ENCODE assay signal across 18 mouse cellular contexts in the genomic region with DNA sequence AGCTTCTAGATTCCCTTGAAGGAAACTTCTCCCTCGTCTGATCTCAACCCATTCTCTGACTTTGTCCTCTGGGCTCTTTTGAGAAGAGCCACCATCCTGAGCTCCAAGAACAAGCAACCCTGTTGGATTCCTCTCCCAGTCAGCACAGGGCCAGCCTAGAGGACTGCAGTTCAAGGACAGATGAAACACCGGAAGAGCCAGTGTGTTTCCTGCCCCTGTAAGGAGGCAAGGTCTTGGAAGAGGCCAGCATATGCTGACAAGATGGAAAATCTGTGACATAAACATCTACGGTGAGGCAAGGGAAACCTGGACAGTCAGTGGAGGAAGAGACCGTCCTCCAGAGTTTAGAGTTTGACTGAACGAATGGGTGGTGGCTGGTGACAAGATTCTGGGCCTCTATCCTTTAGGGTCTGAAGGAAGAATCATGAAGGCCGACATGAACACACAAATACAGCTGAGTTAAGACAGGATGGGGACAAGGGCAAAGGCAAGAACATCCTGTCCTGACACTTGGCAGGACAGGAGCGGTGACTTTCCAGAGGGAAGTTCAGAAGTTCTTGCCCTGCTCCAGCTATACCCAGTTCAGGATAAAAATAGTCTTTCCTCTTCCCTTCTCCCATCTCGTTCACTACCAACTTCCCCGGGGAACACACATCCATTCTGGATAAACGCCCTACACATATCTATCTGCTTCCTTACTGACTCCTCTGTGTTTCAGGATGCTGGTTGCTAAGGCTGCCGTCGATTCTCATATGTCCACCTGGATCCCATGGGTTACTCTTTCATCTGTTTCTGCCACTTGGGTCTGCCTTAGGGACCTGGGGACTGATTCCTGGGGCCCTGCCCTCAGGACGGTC. TPM values are rescaled to one million over a fixed set of nuclear protein-coding genes. Genes with fewer than 3 reads are reported as not detected.
DNase-seq lines count a peak whose midpoint lies in the region; ATAC-seq and TF ChIP-seq lines count a peak whose summit lies in the region.
"Had no signal": no experiment of that assay in that cellular context is flagged by ENCODE, and none has a peak within 500 bp of the region (broad histone marks: within the 10 kb centered on the region; RNA-seq: fewer than 3 reads in every experiment).

No protein-coding gene starts in this region.

- H3K27ac ChIP-seq in heart, postnatal 0 days (ENCODE audit: low read depth), result peak overlapping the region; percentile 40; the same call in 1 of the 2 replicates
- H3K27ac ChIP-seq in brown adipose tissue, adult 24 weeks (replicated peaks; ENCODE audit: low read depth, low read length), result 0 out of 2 replicates have a peak overlapping the region, but pooled peaks have one; percentile 8
- peak overlapping the region; percentile 53; the same call in 1 of the 2 replicates for H3K27ac ChIP-seq in liver, embryonic 11.5 days (ENCODE audit: low read depth, low read length)
- H3K27ac ChIP-seq: embryonic facial prominence, embryonic 12.5 days; forebrain, embryonic 12.5 days; hindbrain, embryonic 12.5 days had no signal

- H3K9ac ChIP-seq in heart, postnatal 0 days (replicated peaks; ENCODE audit: low read depth, low read length), result no peak overlapping the region
- H3K9ac ChIP-seq in liver, embryonic 11.5 days (ENCODE audit: low read depth, low read length), result no peak overlapping the region
- H3K9ac ChIP-seq: embryonic facial prominence, embryonic 12.5 days; hindbrain, embryonic 12.5 days had no signal

- WGBS in heart, postnatal 0 days, result 49% methylated on average over 13 of the region's 13 CpGs
- 72% methylated on average over 13 of the region's 13 CpGs for WGBS in liver, embryonic 11.5 days

- peak overlapping the region; percentile 38; the same call in 1 of the 2 replicates for H3K4me2 ChIP-seq in heart, postnatal 0 days (ENCODE audit: low read depth, low read length)
- no peak overlapping the region for H3K4me2 ChIP-seq in liver, embryonic 11.5 days
- H3K4me2 ChIP-seq: embryonic facial prominence, embryonic 12.5 days; forebrain, embryonic 12.5 days; hindbrain, embryonic 12.5 days had no signal

- no peaks in the 10 kb centered on the region for H3K9me3 ChIP-seq in heart, postnatal 0 days (replicated peaks; ENCODE audit: control insufficient read depth, low read length)
- H3K9me3 ChIP-seq in liver, embryonic 11.5 days (ENCODE audit: control insufficient read depth, low read length), result no peaks in the 10 kb centered on the region
- H3K9me3 ChIP-seq: embryonic facial prominence, embryonic 12.5 days; forebrain, embryonic 12.5 days; hindbrain, embryonic 12.5 days had no signal

- no peak; the same call in 1 of the 2 replicates for ATAC-seq in heart, postnatal 0 days (ENCODE audit: insufficient read depth, low read depth)
- no peak for ATAC-seq in liver, embryonic 11.5 days (replicated peaks; ENCODE audit: low FRiP score)
- ATAC-seq in cerebellum, adult (ENCODE audit: insufficient number of reproducible peaks, low FRiP score, low TSS enrichment), result no peak

- no peak for TF ChIP-seq CTCF in heart, postnatal 0 days (IDR thresholded peaks at IDR 0.05; ENCODE audit: low read depth)

- no peak for TF ChIP-seq EP300 in heart, postnatal 0 days (IDR thresholded peaks at IDR 0.05; ENCODE audit: low read depth)

- DNase-seq in heart, postnatal 0 days (ENCODE audit: low spot score), result no peak
- no peak for DNase-seq in heart, postnatal 25 days (ENCODE audit: low spot score)
- DNase-seq in CD4-positive, CD25-positive, alpha-beta regulatory T cell, adult 2 months (ENCODE audit: low read depth, low spot score), result peak; percentile 70
- no peak for DNase-seq in liver, embryonic 11.5 days (ENCODE audit: low spot score)
- no peak for DNase-seq in embryo, embryonic 10.5 days (ENCODE audit: low spot score)
- no peak for DNase-seq in embryo, embryonic 10 days (ENCODE audit: low spot score)
- DNase-seq: cerebellum, adult 9-11 months; left cerebral cortex, postnatal 4 days; right cerebral cortex, postnatal 25 days had no signal

- intact Hi-C loops in heart, postnatal 25 days (cut with DNase I), result no loop called here

- H3K4me3 ChIP-seq in heart, postnatal 0 days (ENCODE audit: low read depth, low read length), result no peak overlapping the region
- no peak overlapping the region for H3K4me3 ChIP-seq in brown adipose tissue, adult 24 weeks (ENCODE audit: insufficient read depth, low read depth, low read length)
- no peak overlapping the region for H3K4me3 ChIP-seq in liver, embryonic 11.5 days (ENCODE audit: low read depth, low read length)
- H3K4me3 ChIP-seq: embryonic facial prominence, embryonic 12.5 days; forebrain, embryonic 12.5 days; hindbrain, embryonic 12.5 days had no signal

- 0 out of 2 replicates have a peak, but pooled peaks cover 6% of the 10 kb centered on the region for H3K4me1 ChIP-seq in heart, postnatal 0 days (ENCODE audit: control insufficient read depth, insufficient read depth)
- H3K4me1 ChIP-seq in brown adipose tissue, adult 24 weeks (ENCODE audit: control insufficient read depth, insufficient read depth, insufficient read length, low read length), result peaks cover 2% of the 10 kb centered on the region; the same call in 1 of the 2 replicates
- H3K4me1 ChIP-seq in liver, embryonic 11.5 days (replicated peaks; ENCODE audit: control insufficient read depth, insufficient read depth, low read length), result peaks cover 4% of the 10 kb centered on the region

- no peaks in the 10 kb centered on the region for H3K27me3 ChIP-seq in heart, postnatal 0 days (ENCODE audit: control insufficient read depth, insufficient read depth, low read length)
- H3K27me3 ChIP-seq in liver, embryonic 11.5 days (replicated peaks; ENCODE audit: control insufficient read depth, insufficient read depth, low read length), result no peaks in the 10 kb centered on the region
- H3K27me3 ChIP-seq: embryonic facial prominence, embryonic 12.5 days; forebrain, embryonic 12.5 days; hindbrain, embryonic 12.5 days had no signal

- no peaks in the 10 kb centered on the region for H3K36me3 ChIP-seq in heart, postnatal 0 days (replicated peaks; ENCODE audit: control insufficient read depth, insufficient read depth, low read length)
- no peaks in the 10 kb centered on the region for H3K36me3 ChIP-seq in liver, embryonic 11.5 days (ENCODE audit: control insufficient read depth, insufficient read depth, low read length)
- H3K36me3 ChIP-seq: embryonic facial prominence, embryonic 12.5 days; forebrain, embryonic 12.5 days; hindbrain, embryonic 12.5 days had no signal

RNA-seq across cellular contexts. Expression of a gene that starts 1.0 kb away (rescaled TPM):
- total RNA-seq in heart, postnatal 0 days (2014; rRNA removed; ENCODE audit: low replicate concordance), result 2.0 and 8.9 TPM in 2 replicates
- 0.71 and 0.99 TPM in 2 replicates for polyA plus RNA-seq in heart, postnatal 0 days (2015; fragmentation: Nextera tagmentation; extraction: Ambion mirVana)
- total RNA-seq in heart, postnatal 25 days (2021), result 1 to 10 TPM in 1 of 2 experiments, under 1 TPM in 1; 0.47 to 1.2 TPM
- polyA plus RNA-seq in brown adipose tissue, adult 24 weeks (2012; ENCODE audit: insufficient read depth, insufficient read length, missing spikeins), result not detected in 2 replicates
- 5.5 and 6.0 TPM in 2 replicates for polyA plus RNA-seq in liver, embryonic 11.5 days (2014; fragmentation: Nextera tagmentation; extraction: Ambion mirVana)
- total RNA-seq: gastrocnemius, adult 18-20 months had no signal

RNA-seq across cellular contexts. Expression of a gene that starts 5.9 kb away (rescaled TPM):
- 4.6 and 6.2 TPM in 2 replicates for total RNA-seq in heart, postnatal 0 days (2014; rRNA removed; ENCODE audit: low replicate concordance)
- 6.1 and 6.2 TPM in 2 replicates for polyA plus RNA-seq in heart, postnatal 0 days (2015; fragmentation: Nextera tagmentation; extraction: Ambion mirVana)
- total RNA-seq in heart, postnatal 25 days (2021), result 1 to 10 TPM in 1 of 2 experiments, under 1 TPM in 1; 0.70 to 1.0 TPM
- polyA plus RNA-seq in brown adipose tissue, adult 24 weeks (2012; ENCODE audit: insufficient read depth, insufficient read length, missing spikeins), result not detected in 2 replicates
- 9.2 and 9.3 TPM in 2 replicates for polyA plus RNA-seq in liver, embryonic 11.5 days (2014; fragmentation: Nextera tagmentation; extraction: Ambion mirVana)
- total RNA-seq: gastrocnemius, adult 18-20 months; left cerebral cortex, postnatal 4 days; megakaryocyte, adult 5-6 weeks; monocyte, adult 5-6 weeks had no signal
- polyA plus RNA-seq: testis, adult 2 months had no signal

RNA-seq across cellular contexts. Expression of a gene that starts 28.0 kb away (rescaled TPM):
- 408 and 443 TPM in 2 replicates for total RNA-seq in heart, postnatal 0 days (2014; rRNA removed; ENCODE audit: low replicate concordance)
- polyA plus RNA-seq in heart, postnatal 0 days (2015; fragmentation: Nextera tagmentation; extraction: Ambion mirVana), result 169 and 172 TPM in 2 replicates
- 100 to 1,000 TPM; 119 to 129 TPM for total RNA-seq in heart, postnatal 25 days (2021)
- 156 and 174 TPM in 2 replicates for polyA plus RNA-seq in brown adipose tissue, adult 24 weeks (2012; ENCODE audit: insufficient read depth, insufficient read length, missing spikeins)
- 329 and 341 TPM in 2 replicates for polyA plus RNA-seq in liver, embryonic 11.5 days (2014; fragmentation: Nextera tagmentation; extraction: Ambion mirVana)

RNA-seq across cellular contexts. Expression of a gene that starts 28.0 kb away (rescaled TPM):
- total RNA-seq in heart, postnatal 0 days (2014; rRNA removed; ENCODE audit: low replicate concordance), result 108 and 115 TPM in 2 replicates
- polyA plus RNA-seq in heart, postnatal 0 days (2015; fragmentation: Nextera tagmentation; extraction: Ambion mirVana), result 150 and 161 TPM in 2 replicates
- 10 to 100 TPM; 38.5 to 42.3 TPM for total RNA-seq in heart, postnatal 25 days (2021)
- 84.4 and 96.6 TPM in 2 replicates for polyA plus RNA-seq in brown adipose tissue, adult 24 weeks (2012; ENCODE audit: insufficient read depth, insufficient read length, missing spikeins)
- 207 and 228 TPM in 2 replicates for polyA plus RNA-seq in liver, embryonic 11.5 days (2014; fragmentation: Nextera tagmentation; extraction: Ambion mirVana)

RNA-seq across cellular contexts. Expression of a gene that starts 30.0 kb away (rescaled TPM):
- 25.8 and 34.5 TPM in 2 replicates for total RNA-seq in heart, postnatal 0 days (2014; rRNA removed; ENCODE audit: low replicate concordance)
- 73.6 and 77.9 TPM in 2 replicates for polyA plus RNA-seq in heart, postnatal 0 days (2015; fragmentation: Nextera tagmentation; extraction: Ambion mirVana)
- 10 to 100 TPM; 15.9 to 18.6 TPM for total RNA-seq in heart, postnatal 25 days (2021)
- polyA plus RNA-seq in brown adipose tissue, adult 24 weeks (2012; ENCODE audit: insufficient read depth, insufficient read length, missing spikeins), result 46.2 and 49.1 TPM in 2 replicates
- 215 and 223 TPM in 2 replicates for polyA plus RNA-seq in liver, embryonic 11.5 days (2014; fragmentation: Nextera tagmentation; extraction: Ambion mirVana)
